Mouse (Mus musculus) brain, embryonic 14.5 days (tissue): ENCODE data around the gene Bcar3. TPM values are rescaled to one million over a fixed set of nuclear protein-coding genes. Genes with fewer than 3 reads are reported as not detected.
"Not testable (repeated sequence)": the region's sequence is repeated elsewhere in the genome, so short reads cannot be mapped to it uniquely, and the experiment has no call there.

Source experiments
- DNase-seq: peaks from one replicate; pipeline ENCODE4 v3.0.0-alpha.2; 2011; ENCODE audit warnings: low read depth
- CTCF ChIP-seq: fragments of 200-500 bp; IDR thresholded peaks from 2 replicates; pipeline ENCODE4 v1.5.1; 2012; ENCODE audit warnings: inconsistent platforms, mild to moderate bottlenecking, moderate library complexity, borderline replicate concordance; ENCODE audit not compliant: insufficient read depth, insufficient read length; ENCODE audit errors: extremely low read depth
- POLR2A ChIP-seq: fragments of 200-500 bp; IDR thresholded peaks from 2 replicates; pipeline ENCODE4 v1.6.1; 2012; ENCODE audit warnings: mild to moderate bottlenecking, inconsistent platforms, borderline replicate concordance; ENCODE audit not compliant: poor library complexity, insufficient read depth, insufficient read length, severe bottlenecking; ENCODE audit errors: extremely low read depth
- polyA plus RNA-seq: library from polyadenylated mRNA; depleted of rRNA; stranded (reverse); fragments of >200 nt; gene quantifications from 2 replicates; pipeline ENCODE4 v1.2.3, GENCODE M21; 2012

The Bcar3 gene
- polyA plus RNA-seq, 1 experiment, result 7.7 TPM

GRCm38 (mm10) chr3:122274241-122275024 lies 19.5 kb upstream of the Bcar3 start, which contains the start of gene Dnttip2:
TSS of gene Dnttip2 (plus strand) at chr3:122274388.
- TF ChIP-seq CTCF (no peak), POLR2A (peak; percentile 35; the same call in 1 of the 2 replicates)
- peak; percentile 99 for DNase-seq

- TF ChIP-seq POLR2A (no peak), CTCF (no peak)
- DNase-seq, result no peak
These were observed 18.8 kb upstream of the Bcar3 start for GRCm38 (mm10) chr3:122275111-122275510.

GRCm38 (mm10) chr3:122287195-122287594 lies 6.7 kb upstream of the Bcar3 start:
- TF ChIP-seq CTCF, result no peak
- TF ChIP-seq POLR2A, result no peak

GRCm38 (mm10) chr3:122288613-122289195 lies 5.2 kb upstream of the Bcar3 start:
- TF ChIP-seq CTCF, result no peak
- TF ChIP-seq POLR2A, result no peak
- DNase-seq, result no peak

More at GRCm38 (mm10) chr3:122287195-122287594, 6.7 kb upstream of the Bcar3 start:
- DNase-seq, result no peak

- DNase-seq, result not testable (repeated sequence)
These were observed 4.6 kb upstream of the Bcar3 start for GRCm38 (mm10) chr3:122289344-122289743.

- DNase-seq, result no peak
- TF ChIP-seq POLR2A (no peak), CTCF (no peak)
These were observed 3.2 kb upstream of the Bcar3 start for GRCm38 (mm10) chr3:122290696-122291095.

- no peak for TF ChIP-seq POLR2A
- TF ChIP-seq CTCF, result no peak
- peak; percentile 45 for DNase-seq
These were observed 2.1 kb upstream of the Bcar3 start for GRCm38 (mm10) chr3:122291828-122292227.

- TF ChIP-seq POLR2A, result 0 out of 2 replicates have a peak, but pooled peaks have one; percentile 15
- TF ChIP-seq CTCF, result peak; percentile 15; the same call in 1 of the 2 replicates
- peak; percentile 94 for DNase-seq
These were observed 1.4 kb upstream of the Bcar3 start for GRCm38 (mm10) chr3:122292300-122293222.

GRCm38 (mm10) chr3:122293223-122293953 lies 548 bp upstream of the Bcar3 start:
- peak; percentile 79 for DNase-seq
- TF ChIP-seq POLR2A, result peak; percentile 66; the same call in 1 of the 2 replicates
- TF ChIP-seq CTCF, result no peak

- TF ChIP-seq POLR2A, result no peak
- peak; percentile 71 for TF ChIP-seq CTCF
- peak; percentile 82 for DNase-seq
These were observed 1.6 kb downstream of the Bcar3 start for GRCm38 (mm10) chr3:122295511-122295910.

- peak; percentile 60 for DNase-seq
- TF ChIP-seq CTCF (no peak), POLR2A (no peak)
These were observed 3.0 kb downstream of the Bcar3 start for GRCm38 (mm10) chr3:122296979-122297378.
